Mouse (Mus musculus) granulocyte monocyte progenitor cell, adult 5-6 weeks (primary cell): ENCODE measurements around the gene Lrch2. TPM values are rescaled to one million over a fixed set of nuclear protein-coding genes. Genes with fewer than 3 reads are reported as not detected.
A peak's percentile ranks its signal among the peaks of the same experiment; 100 is the strongest.
"Not testable (repeated sequence)": the region's sequence is repeated elsewhere in the genome, so short reads cannot be mapped to it uniquely, and the experiment has no call there.

Experiments
- ATAC-seq: replicated peaks from 2 replicates; pipeline ENCODE4 v1.8.0; 2016; ENCODE audit warnings: mild to moderate bottlenecking, moderate TSS enrichment, inconsistent platforms; ENCODE audit not compliant: poor library complexity, severe bottlenecking
- total RNA-seq, 2 experiments: library from RNA; stranded (forward) in 1 of 2; stranded (reverse) in 1 of 2; fragments of 200-712, 200-1000 nt in 1 of 2; fragments of >200 nt in 1 of 2; fragmentation: Nextera tagmentation in 1 of 2; gene quantifications; 2 replicates each; pipeline ENCODE4 v1.2.3; 2014 to 2017

Lrch2 gene
- total RNA-seq (2014; fragmentation: Nextera tagmentation), result 0.41 and 1.4 TPM in 2 replicates
- not detected in 2 replicates for total RNA-seq (2017)

GRCm38 (mm10) chrX:147553421-147554201 is at the start of gene Lrch2:
Lrch2 (minus strand) TSS chrX:147554081.
- peak; percentile 30; the same call in 1 of the 2 replicates for ATAC-seq

- ATAC-seq, result no peak
These were observed 12.7 kb downstream of the Lrch2 start for GRCm38 (mm10) chrX:147540934-147541870.

- ATAC-seq, result no peak
These were observed 15.5 kb downstream of the Lrch2 start for GRCm38 (mm10) chrX:147538377-147538776.

- ATAC-seq, result not testable (repeated sequence)
These were observed 16.8 kb downstream of the Lrch2 start for GRCm38 (mm10) chrX:147537117-147537516.

- ATAC-seq, result no peak
These were observed 18.3 kb downstream of the Lrch2 start for GRCm38 (mm10) chrX:147535616-147536015.

- ATAC-seq, result no peak
These were observed 22.2 kb downstream of the Lrch2 start for GRCm38 (mm10) chrX:147531675-147532074.

GRCm38 (mm10) chrX:147527646-147528172 is 26.2 kb downstream of the Lrch2 start:
- no peak for ATAC-seq

- no peak for ATAC-seq
These were observed 64.3 kb downstream of the Lrch2 start for GRCm38 (mm10) chrX:147489551-147489950.

GRCm38 (mm10) chrX:147453610-147454009 is 100.3 kb downstream of the Lrch2 start, which contains the start of gene Vmn1r239-ps:
Vmn1r239-ps (minus strand) TSS chrX:147453710.
- ATAC-seq, result not testable (repeated sequence)

GRCm38 (mm10) chrX:147443386-147443785 is 110.5 kb downstream of the Lrch2 start:
- no peak for ATAC-seq

GRCm38 (mm10) chrX:147435400-147435799 is 118.5 kb downstream of the Lrch2 start:
- no peak for ATAC-seq

GRCm38 (mm10) chrX:147429753-147430152 is 124.1 kb downstream of the Lrch2 start:
- no peak for ATAC-seq

GRCm38 (mm10) chrX:147429129-147429528 is 124.8 kb downstream of the Lrch2 start, which contains the start of gene Il13ra2:
Il13ra2 (minus strand) TSS chrX:147429192.
- no peak for ATAC-seq

Other genes with a start within 250 kb of the Lrch2 start
- gene Il13ra2, start 124.9 kb downstream of the Lrch2 start, total RNA-seq (2014; fragmentation: Nextera tagmentation), result not detected in 2 replicates
- not detected in 2 replicates for gene Il13ra2, start 124.9 kb downstream of the Lrch2 start, total RNA-seq (2017)
- not detected in 2 replicates for gene Vmn1r239-ps, start 100.4 kb downstream of the Lrch2 start, total RNA-seq (2014; fragmentation: Nextera tagmentation)
- not detected in 2 replicates for gene Vmn1r239-ps, start 100.4 kb downstream of the Lrch2 start, total RNA-seq (2017)
- not detected in 2 replicates for gene Gm15128, start 211.9 kb upstream of the Lrch2 start, total RNA-seq (2014; fragmentation: Nextera tagmentation)
- gene Gm15128, start 211.9 kb upstream of the Lrch2 start, total RNA-seq (2017), result not detected in 2 replicates